ENCODE assay signal across 11 mouse cellular contexts in the genomic region with DNA sequence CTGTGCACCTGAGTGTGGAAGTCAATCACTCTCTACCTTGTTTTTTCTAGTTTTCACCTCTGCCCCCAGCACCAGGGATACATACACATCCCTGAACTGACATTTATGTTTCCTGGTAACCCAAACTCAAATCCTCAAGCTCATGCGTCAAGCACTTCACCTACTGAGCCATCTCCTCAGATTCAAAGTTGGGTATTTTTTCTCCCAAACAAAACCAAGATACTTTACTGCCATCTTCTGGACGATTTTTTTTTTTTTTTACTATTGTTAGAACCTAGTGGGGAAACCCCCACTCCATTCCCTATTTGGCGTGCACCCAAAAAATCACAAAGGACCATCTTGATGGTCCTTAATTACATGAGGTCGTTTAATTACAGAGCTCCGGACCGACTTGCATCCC. TPM values are rescaled to one million over a fixed set of nuclear protein-coding genes. Genes with fewer than 3 reads are reported as not detected.
DNase-seq lines count a peak whose midpoint lies in the region; ATAC-seq and TF ChIP-seq lines count a peak whose summit lies in the region.
"Had no signal": no experiment of that assay in that cellular context is flagged by ENCODE, and none has a peak within 500 bp of the region (broad histone marks: within the 10 kb centered on the region; RNA-seq: fewer than 3 reads in every experiment).

No protein-coding gene starts in this region.

- H3K36me3 ChIP-seq in forebrain, embryonic 12.5 days (replicated peaks) = no peaks in the 10 kb centered on the region
- H3K36me3 ChIP-seq in forebrain, embryonic 11.5 days (ENCODE audit: control insufficient read depth, insufficient read depth, low read length) = no peaks in the 10 kb centered on the region
- H3K36me3 ChIP-seq in lung, embryonic 14.5 days (ENCODE audit: insufficient read depth) = no peaks in the 10 kb centered on the region
- H3K36me3 ChIP-seq in thymus, adult 2 months (ENCODE audit: control insufficient read depth, insufficient read depth, low read length) = no peaks in the 10 kb centered on the region
- H3K36me3 ChIP-seq: heart, embryonic 10.5 days had no signal

- peaks cover 12% of the 10 kb centered on the region for H3K4me1 ChIP-seq in forebrain, embryonic 12.5 days
- H3K4me1 ChIP-seq in forebrain, embryonic 11.5 days (replicated peaks; ENCODE audit: control insufficient read depth, insufficient read depth, low read length) = 0 out of 2 replicates have a peak, but pooled peaks cover 3% of the 10 kb centered on the region
- no peaks in the 10 kb centered on the region for H3K4me1 ChIP-seq in lung, embryonic 14.5 days (ENCODE audit: insufficient read depth)
- H3K4me1 ChIP-seq in thymus, adult 2 months (replicated peaks; ENCODE audit: control insufficient read depth, insufficient read depth, low read length) = no peaks in the 10 kb centered on the region

- no peak overlapping the region for H3K4me2 ChIP-seq in forebrain, embryonic 12.5 days
- no peak overlapping the region for H3K4me2 ChIP-seq in forebrain, embryonic 11.5 days (ENCODE audit: low read depth, low read length, severe bottlenecking)
- H3K4me2 ChIP-seq in lung, embryonic 14.5 days = no peak overlapping the region

- WGBS in forebrain, embryonic 12.5 days = 16% methylated on average over 6 of the region's 6 CpGs
- WGBS in forebrain, embryonic 11.5 days = 27% methylated on average over 6 of the region's 6 CpGs
- WGBS in lung, embryonic 14.5 days = 16% methylated on average over 6 of the region's 6 CpGs
- 32% methylated on average over 6 of the region's 6 CpGs for WGBS in thymus, adult 2 months

- no peaks in the 10 kb centered on the region for H3K27me3 ChIP-seq in forebrain, embryonic 12.5 days
- no peaks in the 10 kb centered on the region for H3K27me3 ChIP-seq in forebrain, embryonic 11.5 days (ENCODE audit: control insufficient read depth, insufficient read depth, low read length)
- H3K27me3 ChIP-seq in lung, embryonic 14.5 days (ENCODE audit: insufficient read depth, low read length) = no peaks in the 10 kb centered on the region
- no peaks in the 10 kb centered on the region for H3K27me3 ChIP-seq in thymus, adult 2 months (ENCODE audit: control insufficient read depth, insufficient read depth, low read length)

- H3K4me3 ChIP-seq in forebrain, embryonic 12.5 days (replicated peaks) = no peak overlapping the region
- H3K4me3 ChIP-seq in forebrain, embryonic 11.5 days (ENCODE audit: low read depth, low read length) = no peak overlapping the region
- no peak overlapping the region for H3K4me3 ChIP-seq in lung, embryonic 14.5 days (ENCODE audit: low read depth, low read length)
- H3K4me3 ChIP-seq in thymus, adult 2 months (ENCODE audit: control insufficient read depth, insufficient read depth, low read length) = no peak overlapping the region
- H3K4me3 ChIP-seq: erythroblast, embryonic 14.5 days; heart, embryonic 10.5 days had no signal

- no peak for TF ChIP-seq POLR2A in thymus, adult 2 months (IDR thresholded peaks at IDR 0.05; ENCODE audit: control insufficient read depth, extremely low read depth, insufficient read depth, low read length, poor library complexity)

- no peak overlapping the region for H3K27ac ChIP-seq in forebrain, embryonic 12.5 days
- H3K27ac ChIP-seq in forebrain, embryonic 11.5 days (ENCODE audit: low read depth, low read length) = no peak overlapping the region
- no peak overlapping the region for H3K27ac ChIP-seq in lung, embryonic 14.5 days (ENCODE audit: low read depth)
- no peak overlapping the region for H3K27ac ChIP-seq in thymus, adult 2 months (ENCODE audit: control insufficient read depth, insufficient read depth, low read length)
- H3K27ac ChIP-seq: heart, embryonic 10.5 days had no signal

- 0 out of 2 replicates have a peak, but pooled peaks have one; percentile 39 for ATAC-seq in forebrain, embryonic 12.5 days (ENCODE audit: low FRiP score)
- no peak for ATAC-seq in forebrain, embryonic 11.5 days (replicated peaks; ENCODE audit: low FRiP score)
- ATAC-seq in lung, embryonic 14.5 days (ENCODE audit: insufficient read depth) = no peak

- TF ChIP-seq CTCF in lung, embryonic 14.5 days (IDR thresholded peaks at IDR 0.05; ENCODE audit: low read depth) = 0 out of 2 replicates have a peak, but pooled peaks have one; percentile 4
- no peak for TF ChIP-seq CTCF in thymus, adult 2 months (IDR thresholded peaks at IDR 0.05; ENCODE audit: borderline replicate concordance, control insufficient read depth, extremely low read depth, insufficient read depth, low read length, poor library complexity)

- DNase-seq in forebrain, embryonic 11.5 days (ENCODE audit: low spot score) = no peak
- peak; percentile 76 for DNase-seq in lung, embryonic 14.5 days
- DNase-seq in lung, postnatal 25 days (ENCODE audit: low spot score) = no peak
- DNase-seq in ZHBTc4 (ENCODE audit: low read depth, low spot score) = peak; percentile 23
- peak; percentile 55 for DNase-seq in naive thymus-derived CD4-positive, alpha-beta T cell, adult 2 months (ENCODE audit: low read depth)
- no peak for DNase-seq in frontal cortex, postnatal 25 days (ENCODE audit: low spot score in 2 of 2)
- DNase-seq in thymus, adult 2 months = no peak
- DNase-seq: layer of hippocampus, adult 9-11 months had no signal

- no peaks in the 10 kb centered on the region for H3K9me3 ChIP-seq in forebrain, embryonic 12.5 days
- no peaks in the 10 kb centered on the region for H3K9me3 ChIP-seq in forebrain, embryonic 11.5 days (ENCODE audit: control insufficient read depth, low read length)
- H3K9me3 ChIP-seq in lung, embryonic 14.5 days (ENCODE audit: low read depth, low read length) = no peaks in the 10 kb centered on the region
- H3K9me3 ChIP-seq: heart, embryonic 10.5 days had no signal

- H3K9ac ChIP-seq in forebrain, embryonic 12.5 days = no peak overlapping the region
- H3K9ac ChIP-seq in forebrain, embryonic 11.5 days (ENCODE audit: low read length) = no peak overlapping the region
- no peak overlapping the region for H3K9ac ChIP-seq in lung, embryonic 14.5 days

RNA-seq across cellular contexts. Expression of gene Cryl1, which starts 10.8 kb away (rescaled TPM):
- 6.5 and 8.8 TPM in 2 replicates for polyA plus RNA-seq in forebrain, embryonic 12.5 days (2016; fragmentation: Nextera tagmentation; extraction: Ambion mirVana)
- polyA plus RNA-seq in forebrain, embryonic 11.5 days (2014; fragmentation: Nextera tagmentation; extraction: Ambion mirVana) = 7.4 and 8.2 TPM in 2 replicates
- 21.3 and 22.2 TPM in 2 replicates for polyA plus RNA-seq in lung, embryonic 14.5 days (2014; fragmentation: Nextera tagmentation; extraction: Ambion mirVana)
- 33.3 and 40.1 TPM in 2 replicates for polyA plus RNA-seq in thymus, adult 2 months (2012; rRNA removed)

RNA-seq across cellular contexts. Expression of gene Ift88, which starts 14.8 kb away (rescaled TPM):
- polyA plus RNA-seq in forebrain, embryonic 12.5 days (2016; fragmentation: Nextera tagmentation; extraction: Ambion mirVana) = 15.4 and 16.4 TPM in 2 replicates
- polyA plus RNA-seq in forebrain, embryonic 11.5 days (2014; fragmentation: Nextera tagmentation; extraction: Ambion mirVana) = 15.5 and 17.4 TPM in 2 replicates
- polyA plus RNA-seq in lung, embryonic 14.5 days (2014; fragmentation: Nextera tagmentation; extraction: Ambion mirVana) = 15.0 and 16.0 TPM in 2 replicates
- polyA plus RNA-seq in thymus, adult 2 months (2012; rRNA removed) = 4.1 and 4.3 TPM in 2 replicates
- polyA plus RNA-seq: erythroblast, embryonic 14.5 days had no signal

Comparison
In these comparisons a context has a peak if more than half of its experiments do, and no peak if none do; other contexts are left out.
1. DNase-seq: peak in lung, embryonic 14.5 days (single experiment), ZHBTc4 (single experiment) and naive thymus-derived CD4-positive, alpha-beta T cell, adult 2 months (single experiment); none in forebrain, embryonic 11.5 days (single experiment), lung, postnatal 25 days (single experiment), frontal cortex, postnatal 25 days (0 of 2) and thymus, adult 2 months (single experiment).